Mouse (Mus musculus) MEL (cell line): ENCODE results near the gene Lpar5. TPM values are rescaled to one million over a fixed set of nuclear protein-coding genes. Genes with fewer than 3 reads are reported as not detected.

Experiments
- DNase-seq: peaks from one replicate; pipeline ENCODE4 v3.0.0; 2011; ENCODE audit warnings: low read depth, low spot score
- H3K27ac ChIP-seq: 2 replicates; pipeline ENCODE4 v1.5.1; 2012; ENCODE audit warnings: low read depth, mild to moderate bottlenecking, control low read depth, low read length, moderate library complexity; ENCODE audit not compliant: control insufficient read depth
- H3K27me3 ChIP-seq, 2 experiments: fragments of 150-350 bp in 1 of 2; sonication (generic) in 1 of 2; 2 replicates each; pipeline ENCODE4 v1.6.1; 2012; ENCODE audit warnings: low read length in 2 of 2, mild to moderate bottlenecking in 2 of 2, improper control_type of control experiment in 1 of 2, moderate library complexity in 1 of 2; ENCODE audit not compliant: insufficient read depth in 2 of 2, control insufficient read depth in 1 of 2
- H3K36me3 ChIP-seq, 2 experiments: 2 replicates each; pipeline ENCODE4 v1.6.1; 2012 to 2014; ENCODE audit warnings: low read length in 2 of 2, improper control_type of control experiment in 1 of 2, inconsistent platforms in 1 of 2, mild to moderate bottlenecking in 1 of 2; ENCODE audit not compliant: insufficient read depth in 2 of 2, control insufficient read depth in 1 of 2
- H3K4me1 ChIP-seq, 2 experiments: fragments of 150-350 bp in 1 of 2; sonication (generic) in 1 of 2; 2 replicates each; pipeline ENCODE4 v1.6.1; 2012; ENCODE audit warnings: low read length in 2 of 2, improper control_type of control experiment in 1 of 2, mild to moderate bottlenecking in 1 of 2; ENCODE audit not compliant: insufficient read depth in 2 of 2, control insufficient read depth in 1 of 2
- H3K4me3 ChIP-seq, 2 experiments: fragments of 150-350 bp in 1 of 2; sonication (generic) in 1 of 2; 2 replicates each; pipeline ENCODE4 v1.5.1; 2012; ENCODE audit warnings: low read depth in 2 of 2, low read length in 2 of 2, mild to moderate bottlenecking in 2 of 2, moderate library complexity in 2 of 2, control low read depth in 1 of 2, improper control_type of control experiment in 1 of 2; ENCODE audit not compliant: control insufficient read depth in 1 of 2, insufficient read depth in 1 of 2
- H3K79me2 ChIP-seq: 2 replicates; pipeline ENCODE4 v1.6.1; 2012; ENCODE audit warnings: mild to moderate bottlenecking, low read length, moderate library complexity; ENCODE audit not compliant: control insufficient read depth, poor library complexity, insufficient read depth
- H3K9ac ChIP-seq: 2 replicates; pipeline ENCODE4 v1.6.1; 2012; ENCODE audit warnings: low read depth, mild to moderate bottlenecking, control low read depth, low read length, moderate library complexity; ENCODE audit not compliant: control insufficient read depth, poor library complexity, severe bottlenecking
- H3K9me3 ChIP-seq: fragments of 150-350 bp; sonication (generic); replicated peaks from 2 replicates; pipeline ENCODE4 v1.6.1; 2012; ENCODE audit warnings: mild to moderate bottlenecking, low read length, improper control_type of control experiment, moderate library complexity; ENCODE audit not compliant: insufficient read depth
- BHLHE40 ChIP-seq: IDR thresholded peaks from 2 replicates; pipeline ENCODE4 v1.6.1; 2012; ENCODE audit warnings: low read depth, mild to moderate bottlenecking, inconsistent platforms, low read length, improper control_type of control experiment, borderline replicate concordance
- CHD1 ChIP-seq: IDR thresholded peaks from 2 replicates; pipeline ENCODE4 v1.6.1; 2012; ENCODE audit warnings: low read depth, mild to moderate bottlenecking, inconsistent platforms, low read length, improper control_type of control experiment
- CHD2 ChIP-seq: IDR thresholded peaks from 2 replicates; pipeline ENCODE4 v1.6.1; 2011; ENCODE audit warnings: low read length, improper control_type of control experiment
- CTCF ChIP-seq, 3 experiments: IDR thresholded peaks in 2 of 3; conservative IDR thresholded peaks in 1 of 3; 2 replicates each; pipeline ENCODE4 v1.5.1; 2011 to 2012; ENCODE audit warnings: low read length in 3 of 3, low read depth in 2 of 3, mild to moderate bottlenecking in 2 of 3, improper control_type of control experiment in 1 of 3, inconsistent platforms in 1 of 3, mixed read lengths in 1 of 3, moderate library complexity in 1 of 3; ENCODE audit not compliant: control insufficient read depth in 1 of 3, insufficient read depth in 1 of 3, poor library complexity in 1 of 3, severe bottlenecking in 1 of 3
- E2F4 ChIP-seq: IDR thresholded peaks from 2 replicates; pipeline ENCODE4 v1.6.1; 2011; ENCODE audit warnings: low read depth, low read length, improper control_type of control experiment, borderline replicate concordance
- ELF1 ChIP-seq: IDR thresholded peaks from 2 replicates; pipeline ENCODE4 v1.6.1; 2014; ENCODE audit warnings: low read depth, mild to moderate bottlenecking, inconsistent platforms, low read length, improper control_type of control experiment, moderate library complexity
- ETS1 ChIP-seq: IDR thresholded peaks from 2 replicates; pipeline ENCODE4 v1.6.1; 2012; ENCODE audit warnings: low read depth, mild to moderate bottlenecking, inconsistent platforms, low read length, improper control_type of control experiment, moderate library complexity
- GABPA ChIP-seq: IDR thresholded peaks from 2 replicates; pipeline ENCODE4 v1.6.1; 2012; ENCODE audit warnings: low read depth, mild to moderate bottlenecking, inconsistent platforms, low read length, improper control_type of control experiment, moderate library complexity
- GATA1 ChIP-seq: IDR thresholded peaks from 2 replicates; pipeline ENCODE4 v1.6.1; 2011; ENCODE audit warnings: low read depth, low read length, improper control_type of control experiment
- JUND ChIP-seq: IDR thresholded peaks from 2 replicates; pipeline ENCODE4 v1.6.1; 2011; ENCODE audit warnings: low read depth, mild to moderate bottlenecking, improper control_type of control experiment, low read length
- KAT2A ChIP-seq: conservative IDR thresholded peaks from 2 replicates; pipeline ENCODE4 v1.6.1; 2012; ENCODE audit warnings: low read depth, low read length, improper control_type of control experiment, inconsistent platforms
- MAFK ChIP-seq: IDR thresholded peaks from 2 replicates; pipeline ENCODE4 v1.6.1; 2011; ENCODE audit warnings: low read depth, mild to moderate bottlenecking, low read length, improper control_type of control experiment, borderline replicate concordance
- MAX ChIP-seq: IDR thresholded peaks from 2 replicates; pipeline ENCODE4 v1.6.1; 2011; ENCODE audit warnings: low read length, improper control_type of control experiment
- MAZ ChIP-seq: IDR thresholded peaks from 2 replicates; pipeline ENCODE4 v1.6.1; 2012; ENCODE audit warnings: low read depth, mild to moderate bottlenecking, inconsistent platforms, low read length, improper control_type of control experiment
- MEF2A ChIP-seq: IDR thresholded peaks from 2 replicates; pipeline ENCODE4 v1.6.1; 2014; ENCODE audit warnings: low read depth, mild to moderate bottlenecking, inconsistent platforms, low read length, improper control_type of control experiment; ENCODE audit not compliant: poor library complexity, insufficient replicate concordance, severe bottlenecking; ENCODE audit errors: extremely low read depth
- MXI1 ChIP-seq: IDR thresholded peaks from 2 replicates; pipeline ENCODE4 v1.6.1; 2011; ENCODE audit warnings: mild to moderate bottlenecking, low read depth, low read length, improper control_type of control experiment
- MYB ChIP-seq: IDR thresholded peaks from 2 replicates; pipeline ENCODE4 v1.6.1; 2011; ENCODE audit warnings: mild to moderate bottlenecking, low read depth, low read length, improper control_type of control experiment
- MYC ChIP-seq: IDR thresholded peaks from 2 replicates; pipeline ENCODE4 v1.6.1; 2011; ENCODE audit warnings: low read depth, mild to moderate bottlenecking, low read length, improper control_type of control experiment, moderate library complexity
- NRF1 ChIP-seq: IDR thresholded peaks from 2 replicates; pipeline ENCODE4 v1.6.1; 2014; ENCODE audit warnings: low read depth, mild to moderate bottlenecking, inconsistent platforms, low read length, improper control_type of control experiment, moderate library complexity; ENCODE audit not compliant: poor library complexity, insufficient read depth, severe bottlenecking
- POLR2AphosphoS2 ChIP-seq: IDR thresholded peaks from 2 replicates; pipeline ENCODE4 v1.6.1; 2011; ENCODE audit warnings: low read length, improper control_type of control experiment
- POLR2AphosphoS5 ChIP-seq: IDR thresholded peaks from 2 replicates; pipeline ENCODE4 v1.6.1; 2012; ENCODE audit warnings: low read depth, borderline replicate concordance, mild to moderate bottlenecking, inconsistent platforms, low read length, moderate library complexity, mixed read lengths
- RAD21 ChIP-seq: IDR thresholded peaks from 2 replicates; pipeline ENCODE4 v1.6.1; 2011; ENCODE audit warnings: mild to moderate bottlenecking, low read depth, low read length, improper control_type of control experiment
- RCOR1 ChIP-seq: IDR thresholded peaks from 2 replicates; pipeline ENCODE4 v1.6.1; 2012; ENCODE audit warnings: low read depth, mild to moderate bottlenecking, inconsistent platforms, low read length, improper control_type of control experiment
- SIN3A ChIP-seq: IDR thresholded peaks from 2 replicates; pipeline ENCODE4 v1.6.1; 2012; ENCODE audit warnings: low read length, improper control_type of control experiment, inconsistent platforms
- SMC3 ChIP-seq: IDR thresholded peaks from 2 replicates; pipeline ENCODE4 v1.6.1; 2011; ENCODE audit warnings: low read depth, low read length, improper control_type of control experiment
- TBP ChIP-seq: IDR thresholded peaks from 2 replicates; pipeline ENCODE4 v1.8.0; 2011; ENCODE audit warnings: low read depth, low read length, improper control_type of control experiment
- TCF12 ChIP-seq: IDR thresholded peaks from 2 replicates; pipeline ENCODE4 v1.6.1; 2014; ENCODE audit warnings: low read depth, mild to moderate bottlenecking, inconsistent platforms, low read length, improper control_type of control experiment, moderate library complexity
- UBTF ChIP-seq: IDR thresholded peaks from 2 replicates; pipeline ENCODE4 v1.6.1; 2012; ENCODE audit warnings: low read depth, mild to moderate bottlenecking, inconsistent platforms, low read length, improper control_type of control experiment, moderate library complexity, borderline replicate concordance; ENCODE audit not compliant: insufficient read depth
- USF1 ChIP-seq: IDR thresholded peaks from 2 replicates; pipeline ENCODE4 v1.6.1; 2014; ENCODE audit warnings: low read depth, mild to moderate bottlenecking, inconsistent platforms, low read length, improper control_type of control experiment, moderate library complexity
- USF2 ChIP-seq, 2 experiments: IDR thresholded peaks; 2 replicates each; pipeline ENCODE4 v1.6.1; 2011 to 2012; ENCODE audit warnings: improper control_type of control experiment in 2 of 2, low read length in 2 of 2, borderline replicate concordance in 1 of 2, inconsistent platforms in 1 of 2, low read depth in 1 of 2, mild to moderate bottlenecking in 1 of 2; ENCODE audit not compliant: insufficient read depth in 1 of 2
- ZC3H11A ChIP-seq: IDR thresholded peaks from 2 replicates; pipeline ENCODE4 v1.6.1; 2012; ENCODE audit warnings: low read depth, mild to moderate bottlenecking, inconsistent platforms, low read length, improper control_type of control experiment
- ZKSCAN1 ChIP-seq: IDR thresholded peaks from 2 replicates; pipeline ENCODE4 v1.6.1; 2012; ENCODE audit warnings: low read depth, mild to moderate bottlenecking, inconsistent platforms, low read length, improper control_type of control experiment, moderate library complexity
- ZMIZ1 ChIP-seq: IDR thresholded peaks from 2 replicates; pipeline ENCODE4 v1.6.1; 2012; ENCODE audit warnings: low read depth, mild to moderate bottlenecking, inconsistent platforms, low read length, improper control_type of control experiment, moderate library complexity
- ZNF384 ChIP-seq: IDR thresholded peaks from 2 replicates; pipeline ENCODE4 v1.6.1; 2012; ENCODE audit warnings: low read depth, mild to moderate bottlenecking, inconsistent platforms, low read length, improper control_type of control experiment
- polyA plus RNA-seq, 2 experiments: library from polyadenylated mRNA; stranded (reverse) in 1 of 2; unstranded in 1 of 2; fragments of >175 nt in 1 of 2; fragments of >200 nt in 1 of 2; gene quantifications; 2 replicates each; pipeline versions ENCODE4 v1.2.1 to v1.2.4; 2012; ENCODE audit warnings: low replicate concordance in 2 of 2, low read depth in 1 of 2; ENCODE audit not compliant: insufficient read length in 2 of 2, insufficient read depth in 1 of 2, missing spikeins in 1 of 2
- total RNA-seq: library from RNA; depleted of rRNA; stranded (reverse); fragments of 300-350 nt; gene quantifications from 2 replicates; pipeline ENCODE4 v1.2.3, GENCODE M21; 2012

Gene Lpar5
- total and polyA plus RNA-seq, 3 experiments: 2.8 to 16.2 TPM; not detected in 1

GRCm38 (mm10) chr6:125041047-125041446, 26.7 kb upstream of the Lpar5 start (continued):
- TF ChIP-seq CHD2: no peak
- TF ChIP-seq E2F4: no peak
- TF ChIP-seq JUND: peak; percentile 86
- no peak for TF ChIP-seq GATA1
- TF ChIP-seq ETS1: peak; percentile 75; the same call in 1 of the 2 replicates

- DNase-seq: peak; percentile 82
- H3K79me2 ChIP-seq: peaks cover 5% of the 10 kb centered on the region; the same call in 1 of the 2 replicates
- peaks cover 0 to 22% of the 10 kb centered on the region in 2 experiments; a peak in 3 of 4 replicates for H3K36me3 ChIP-seq
- peak overlapping the region; percentile 43 for H3K9ac ChIP-seq
- no peaks in the 10 kb centered on the region for H3K9me3 ChIP-seq
- H3K27me3 ChIP-seq: no peaks in the 10 kb centered on the region
- peaks cover 13 to 18% of the 10 kb centered on the region in 2 experiments for H3K4me1 ChIP-seq
- H3K27ac ChIP-seq: peak overlapping the region; percentile 88
- H3K4me3 ChIP-seq: peak overlapping the region; percentile 14 to 20; a peak in 1 of 4 replicates
- TF ChIP-seq BHLHE40 (no peak), RAD21 (no peak), TCF12 (peak; percentile 80), MAZ (no peak), CHD2 (no peak), ELF1 (peak; percentile 45; the same call in 1 of the 2 replicates), ZC3H11A (no peak), SMC3 (0 out of 2 replicates have a peak, but pooled peaks have one; percentile 10), TBP (peak; percentile 87), NRF1 (no peak), MEF2A (no peak), ETS1 (peak; percentile 67), MXI1 (no peak), CHD1 (no peak), JUND (no peak), MYB (0 out of 2 replicates have a peak, but pooled peaks have one; percentile 27), ZMIZ1 (no peak), KAT2A (no peak), MAX (no peak), POLR2AphosphoS2 (peak; percentile 28; the same call in 1 of the 2 replicates), CTCF (IDR thresholded peaks at IDR 0.05 in 2 of 3, conservative IDR thresholded peaks at IDR 0.05 in 1 of 3; ENCODE audit: control insufficient read depth in 1 of 3, insufficient read depth in 1 of 3, low read depth in 2 of 3, low read length in 3 of 3, poor library complexity in 1 of 3, severe bottlenecking in 1 of 3) (no peak), E2F4 (no peak), UBTF (no peak), MYC (0 out of 2 replicates have a peak, but pooled peaks have one; percentile 61), RCOR1 (peak; percentile 53; the same call in 1 of the 2 replicates), MAFK (0 out of 2 replicates have a peak, but pooled peaks have one; percentile 37), GABPA (no peak), USF1 (no peak), USF2 (IDR thresholded peaks at IDR 0.05; ENCODE audit: borderline replicate concordance in 1 of 2, insufficient read depth in 1 of 2, low read depth in 1 of 2, low read length in 2 of 2) (no peak), POLR2AphosphoS5 (no peak), ZNF384 (no peak), ZKSCAN1 (no peak), SIN3A (peak; percentile 52), GATA1 (peak; percentile 83)
These were observed 25.6 kb upstream of the Lpar5 start for GRCm38 (mm10) chr6:125042081-125042480.
